In genomic region chr4:43763410-43763809, GRCm38 (mm10) we compare ENCODE assay signal across 10 mouse cellular contexts. TPM values are rescaled to one million over a fixed set of nuclear protein-coding genes. Genes with fewer than 3 reads are reported as not detected.
DNase-seq lines count a peak whose midpoint lies in the region; ATAC-seq and TF ChIP-seq lines count a peak whose summit lies in the region.
"Had no signal": no experiment of that assay in that cellular context is flagged by ENCODE, and none has a peak within 500 bp of the region (broad histone marks: within the 10 kb centered on the region; RNA-seq: fewer than 3 reads in every experiment).

No protein-coding gene starts in this region.

- H3K4me3 ChIP-seq in liver, adult 2 months (ENCODE audit: insufficient read depth, low read depth, low read length) = no peak overlapping the region
- H3K4me3 ChIP-seq in liver, embryonic 12.5 days = no peak overlapping the region
- no peak overlapping the region for H3K4me3 ChIP-seq in neural tube, embryonic 11.5 days (ENCODE audit: low read depth, low read length)

- H3K27me3 ChIP-seq in liver, adult 2 months (ENCODE audit: control insufficient read depth, insufficient read depth, low read length) = 0 out of 2 replicates have a peak, but pooled peaks cover 4% of the 10 kb centered on the region
- no peaks in the 10 kb centered on the region for H3K27me3 ChIP-seq in liver, embryonic 12.5 days (replicated peaks)
- no peaks in the 10 kb centered on the region for H3K27me3 ChIP-seq in Patski
- no peaks in the 10 kb centered on the region for H3K27me3 ChIP-seq in neural tube, embryonic 11.5 days (ENCODE audit: control insufficient read depth, insufficient read depth, low read length)

- TF ChIP-seq POLR2A in liver, adult 2 months (IDR thresholded peaks at IDR 0.05; ENCODE audit: extremely low read depth, insufficient read depth, low read length) = no peak

- intact Hi-C loops in heart, postnatal 14 days (cut with DNase I) = loop anchor here (2.0 kb wide), 1 partner anchor 39 kb away; no protein-coding TSS in a partner anchor

- H3K36me3 ChIP-seq in liver, adult 2 months (ENCODE audit: control insufficient read depth, insufficient read depth, low read length) = no peaks in the 10 kb centered on the region
- no peaks in the 10 kb centered on the region for H3K36me3 ChIP-seq in liver, embryonic 12.5 days
- H3K36me3 ChIP-seq in neural tube, embryonic 11.5 days (ENCODE audit: control insufficient read depth, insufficient read depth, low read length) = no peaks in the 10 kb centered on the region

- no peaks in the 10 kb centered on the region for H3K9me3 ChIP-seq in liver, embryonic 12.5 days (replicated peaks)
- no peaks in the 10 kb centered on the region for H3K9me3 ChIP-seq in neural tube, embryonic 11.5 days (ENCODE audit: control insufficient read depth, low read length)

- no peak overlapping the region for H3K27ac ChIP-seq in liver, adult 2 months (replicated peaks; ENCODE audit: insufficient read depth, low read depth, low read length)
- no peak overlapping the region for H3K27ac ChIP-seq in liver, embryonic 12.5 days
- no peak overlapping the region for H3K27ac ChIP-seq in neural tube, embryonic 11.5 days (ENCODE audit: low read depth, low read length)

- H3K79me2 ChIP-seq in liver, adult 2 months (ENCODE audit: control insufficient read depth, insufficient read depth, low read length) = no peaks in the 10 kb centered on the region

- H3K9ac ChIP-seq in liver, adult 2 months (ENCODE audit: low read depth, low read length) = no peak overlapping the region
- H3K9ac ChIP-seq in liver, embryonic 12.5 days = no peak overlapping the region
- H3K9ac ChIP-seq in neural tube, embryonic 11.5 days (ENCODE audit: low read length) = no peak overlapping the region

- in situ Hi-C loops in Patski (cut with MboI; ENCODE audit: low pct_unique_long_range_greater_than_20kb) = no loop called here

- no peak for ATAC-seq in liver, embryonic 12.5 days
- ATAC-seq in Patski = peak; percentile 54
- ATAC-seq in neural tube, embryonic 11.5 days (ENCODE audit: insufficient read depth, low FRiP score, low TSS enrichment) = no peak

- peak; percentile 65 for TF ChIP-seq CTCF in liver, adult 2 months (IDR thresholded peaks at IDR 0.05; ENCODE audit: low read depth, low read length)
- TF ChIP-seq CTCF in Patski (IDR thresholded peaks at IDR 0.05) = peak; percentile 65

- CTCF ChIA-PET in Patski (lab: Charles Lee) = interaction anchor here (0.9 to 2.4 kb wide), 10 partner anchors 9 to 109 kb away, joined by 3 to 19 read pairs (median 4); partner anchors contain the start of gene Hrct1

- peak; percentile 44 for DNase-seq in liver, adult 2 months (ENCODE audit: extremely low read depth, low read depth, low spot score)
- DNase-seq in Patski (ENCODE audit: low read depth, low spot score) = no peak
- DNase-seq in embryo, embryonic 10 days (ENCODE audit: low spot score) = peak; percentile 82
- peak; percentile 52 to 72 for DNase-seq in heart, postnatal 14 days
- DNase-seq in left cerebral cortex, adult 18-20 months (ENCODE audit: low spot score in 2 of 2) = peak; percentile 56 to 67
- peak; percentile 59 for DNase-seq in neural tube, embryonic 11.5 days (ENCODE audit: low spot score)
- DNase-seq in urinary bladder, postnatal 36 days (ENCODE audit: low spot score in 2 of 2) = peak; percentile 41 to 56

- no peak overlapping the region for H3K4me2 ChIP-seq in liver, embryonic 12.5 days
- no peak overlapping the region for H3K4me2 ChIP-seq in neural tube, embryonic 11.5 days (ENCODE audit: low read depth)

- POLR2A ChIA-PET in Patski (lab: Charles Lee) = no interaction called here

- H3K4me1 ChIP-seq in liver, adult 2 months (ENCODE audit: control insufficient read depth, insufficient read depth, low read length) = no peaks in the 10 kb centered on the region
- no peaks in the 10 kb centered on the region for H3K4me1 ChIP-seq in liver, embryonic 12.5 days
- H3K4me1 ChIP-seq in neural tube, embryonic 11.5 days (ENCODE audit: control insufficient read depth, insufficient read depth, low read length) = no peaks in the 10 kb centered on the region

- 16% methylated on average over 7 of the region's 7 CpGs for WGBS in liver, adult 2 months
- 18% methylated on average over 7 of the region's 7 CpGs for WGBS in liver, embryonic 12.5 days (ENCODE audit: insufficient replicate concordance)
- 31% methylated on average over 7 of the region's 7 CpGs for whole genome bisulfite sequencing in neural tube, embryonic 11.5 days

RNA-seq across cellular contexts. Expression of gene Olfr159, which starts 7.4 kb away (rescaled TPM):
- not detected in 2 replicates for total RNA-seq in liver, adult 2 months (2014; rRNA removed)
- not detected in 2 replicates for polyA plus RNA-seq in liver, adult 2 months (2012; rRNA removed)
- polyA plus RNA-seq in liver, embryonic 12.5 days (2016; fragmentation: Nextera tagmentation; extraction: Ambion mirVana) = not detected in 2 replicates
- polyA plus RNA-seq in Patski (2021) = not detected
- total RNA-seq in heart, postnatal 14 days (2021) = not detected
- total RNA-seq in left cerebral cortex, adult 18-20 months (2021) = not detected
- not detected in 2 replicates for polyA plus RNA-seq in neural tube, embryonic 11.5 days (2014; fragmentation: Nextera tagmentation; extraction: Ambion mirVana)
- total RNA-seq: gastrocnemius, postnatal 4 days had no signal
- polyA plus RNA-seq: stomach, embryonic 14.5 days had no signal

RNA-seq across cellular contexts. Expression of gene Spaar, which starts 33.6 kb away (rescaled TPM):
- total RNA-seq in liver, adult 2 months (2014; rRNA removed) = 0.07 and 0.18 TPM in 2 replicates
- 0.07 and 0.12 TPM in 2 replicates for polyA plus RNA-seq in liver, adult 2 months (2012; rRNA removed)
- polyA plus RNA-seq in liver, embryonic 12.5 days (2016; fragmentation: Nextera tagmentation; extraction: Ambion mirVana) = 0.02 TPM in 2 replicates
- polyA plus RNA-seq in Patski (2021) = 0.12 TPM
- total RNA-seq in heart, postnatal 14 days (2021) = 1 to 10 TPM; 5.0 to 6.1 TPM
- total RNA-seq in left cerebral cortex, adult 18-20 months (2021) = 1 to 10 TPM in 1 of 2 experiments, under 1 TPM in 1; 0.44 to 1.1 TPM
- polyA plus RNA-seq in neural tube, embryonic 11.5 days (2014; fragmentation: Nextera tagmentation; extraction: Ambion mirVana) = not detected in 2 replicates

RNA-seq across cellular contexts. Expression of gene Hrct1, which starts 36.4 kb away (rescaled TPM):
- 0.09 and 0.13 TPM in 2 replicates for total RNA-seq in liver, adult 2 months (2014; rRNA removed)
- 0.07 and 0.21 TPM in 2 replicates for polyA plus RNA-seq in liver, adult 2 months (2012; rRNA removed)
- 0.14 and 0.19 TPM in 2 replicates for polyA plus RNA-seq in liver, embryonic 12.5 days (2016; fragmentation: Nextera tagmentation; extraction: Ambion mirVana)
- polyA plus RNA-seq in Patski (2021) = 0.50 TPM
- 1 to 10 TPM; 4.7 to 5.1 TPM for total RNA-seq in heart, postnatal 14 days (2021)
- total RNA-seq in left cerebral cortex, adult 18-20 months (2021) = 1 to 10 TPM in 1 of 2 experiments, under 1 TPM in 1; 0.61 to 1.5 TPM
- 0.22 TPM in 1 of 2 replicates, not detected in the other for polyA plus RNA-seq in neural tube, embryonic 11.5 days (2014; fragmentation: Nextera tagmentation; extraction: Ambion mirVana)

RNA-seq across cellular contexts. Expression of gene Olfr71, which starts 53.4 kb away (rescaled TPM):
- not detected in 2 replicates for total RNA-seq in liver, adult 2 months (2014; rRNA removed)
- polyA plus RNA-seq in liver, adult 2 months (2012; rRNA removed) = not detected in 2 replicates
- polyA plus RNA-seq in liver, embryonic 12.5 days (2016; fragmentation: Nextera tagmentation; extraction: Ambion mirVana) = not detected in 2 replicates
- polyA plus RNA-seq in Patski (2021) = not detected
- not detected for total RNA-seq in heart, postnatal 14 days (2021)
- total RNA-seq in left cerebral cortex, adult 18-20 months (2021) = under 1 TPM in 1 of 2 experiments, not detected in 1; 0.12 TPM
- polyA plus RNA-seq in neural tube, embryonic 11.5 days (2014; fragmentation: Nextera tagmentation; extraction: Ambion mirVana) = not detected in 2 replicates
- total RNA-seq: gastrocnemius, postnatal 4 days had no signal
